Mouse (Mus musculus): ENCODE measurements around the gene Jag1. TPM values are rescaled to one million over a fixed set of nuclear protein-coding genes. Genes with fewer than 3 reads are reported as not detected.

Jag1 gene
- polyA plus RNA-seq, 3 experiments from 2014 or later, result 0.13 to 0.86 (median 0.77) TPM

DNA sequence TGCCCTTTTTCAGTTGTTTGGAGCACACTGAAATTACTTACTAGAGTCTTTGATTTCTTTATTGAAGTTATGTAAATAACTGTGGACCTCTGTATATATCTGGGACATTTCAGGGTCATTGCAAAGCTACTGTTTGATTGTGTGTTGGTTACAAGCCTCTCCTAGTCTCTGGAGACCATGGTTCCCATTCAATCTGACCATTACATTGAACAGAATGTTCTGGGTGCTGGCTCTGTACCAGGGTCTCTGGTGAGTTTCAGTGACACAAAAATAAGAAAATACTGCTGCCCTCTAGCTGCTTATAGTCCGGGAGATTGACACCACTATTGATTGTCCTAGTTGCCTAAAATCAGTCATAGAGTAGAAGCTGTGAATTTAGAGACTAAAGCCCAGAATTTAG lies 66.5 kb downstream of the Jag1 start:
- ATAC-seq, result no peak

GRCm38 (mm10) chr2:137049367-137049766 lies 67.1 kb downstream of the Jag1 start:
- ATAC-seq, result no peak

DNA sequence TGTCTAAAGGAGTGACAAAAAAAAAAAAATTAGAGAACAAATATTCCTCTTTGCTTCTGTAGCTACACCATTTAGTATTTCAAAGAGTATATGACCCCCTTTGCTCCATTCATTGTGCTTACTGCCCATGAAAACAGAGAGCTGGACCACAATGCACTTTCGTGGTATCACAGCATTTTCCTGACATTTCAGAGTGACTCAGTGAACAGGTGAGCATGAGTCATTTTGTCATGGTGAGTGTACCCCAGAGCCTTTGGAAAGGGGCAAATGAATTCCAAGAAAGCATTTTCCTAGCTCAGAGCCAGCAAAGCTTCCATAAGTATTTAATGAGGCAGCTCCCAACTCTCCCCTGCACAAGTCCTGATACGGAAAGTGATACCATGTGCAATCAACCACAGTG lies 72.3 kb downstream of the Jag1 start:
- ATAC-seq, result no peak

Other genes starting within 250 kb of the Jag1 start
- 10 to 100 TPM in 2 of 3 experiments, not detected in 1; 13.1 to 24.4 TPM for gene AL731706.2, start 231.0 kb downstream of the Jag1 start, polyA plus RNA-seq (2017; shearing (Covaris generic))
- gene Slx4ip, start 225.4 kb downstream of the Jag1 start, polyA plus RNA-seq (2017; shearing (Covaris generic)), result 1 to 10 TPM; 4.8 to 6.7 (median 6.1) TPM
- gene AL731706.1, start 225.3 kb downstream of the Jag1 start, polyA plus RNA-seq (2017; shearing (Covaris generic)), result 10 to 100 TPM; 14.1 to 26.3 (median 18.6) TPM
- gene Mkks, start 225.3 kb downstream of the Jag1 start, polyA plus RNA-seq (2017; shearing (Covaris generic)), result 10 to 100 TPM; 11.4 to 13.7 (median 11.5) TPM